Mouse (Mus musculus) gastrocnemius, adult 2 months (tissue): Measurements from ENCODE around the gene Aifm2. TPM values are rescaled to one million over a fixed set of nuclear protein-coding genes. Genes with fewer than 3 reads are reported as not detected.

ENCODE experiments used
- DNase-seq: peaks from one replicate; pipeline ENCODE4 v3.0.0; 2022
- H3K27ac ChIP-seq: fragments of 200-600 bp; 2 replicates; pipeline ENCODE4 v1.8.1; 2022; ENCODE audit warnings: mild to moderate bottlenecking
- H3K4me3 ChIP-seq: fragments of 200-600 bp; 2 replicates; pipeline ENCODE4 v1.8.1; 2022; ENCODE audit warnings: mild to moderate bottlenecking, moderate library complexity
- CTCF ChIP-seq: fragments of 200-600 bp; IDR thresholded peaks from 2 replicates; pipeline ENCODE4 v1.8.1; 2022; ENCODE audit warnings: antibody characterized with exemption, mild to moderate bottlenecking, moderate library complexity
- intact Hi-C: fragments of 180-260 bp; cut with DNase I; formaldehyde crosslinking; loops from one replicate; pipeline ENCODE4 v1.15.1; 2025
- total RNA-seq, 2 experiments: library from RNA; stranded (reverse); gene quantifications; 2 replicates each; pipeline ENCODE4 v1.2.3; 2021

The Aifm2 gene
- total RNA-seq, 2 experiments from 2014 or later = 13.9 to 19.7 TPM

DNA sequence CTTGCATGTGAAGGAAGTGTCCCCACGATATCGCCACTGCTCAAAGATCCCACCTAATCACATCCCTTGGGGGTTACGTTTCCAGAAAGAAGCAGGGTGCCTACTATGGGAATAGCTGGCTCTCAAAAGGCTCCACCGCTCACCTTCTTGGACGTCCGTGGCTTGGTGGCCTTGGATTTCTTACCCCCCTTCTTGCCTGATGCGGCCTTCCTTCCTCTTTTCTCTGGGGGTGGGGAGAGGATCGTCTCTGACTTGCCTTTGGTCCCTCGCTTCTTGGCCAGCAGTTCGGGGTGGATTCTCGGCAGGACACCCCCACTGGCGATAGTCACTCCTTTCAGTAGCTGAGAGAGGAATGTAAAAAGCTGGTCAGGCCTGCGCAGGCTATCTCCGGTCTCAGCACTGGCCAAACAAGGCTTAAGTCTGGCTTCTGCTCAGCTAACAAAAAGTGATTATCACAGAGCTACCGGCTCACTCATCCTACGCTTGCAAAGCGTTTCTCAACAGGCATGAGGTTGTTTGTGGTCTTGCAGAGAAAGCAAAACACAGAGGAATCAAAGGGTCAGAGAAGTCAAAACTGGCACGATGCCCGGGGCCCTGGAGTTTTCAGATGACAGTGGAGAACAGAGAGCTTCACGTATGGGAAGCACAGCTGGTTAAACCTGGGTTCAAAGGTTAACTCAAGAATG lies 36.6 kb downstream of the Aifm2 start:
- Histone ChIP-seq H3K27ac (no peak overlapping the region), H3K4me3 (no peak overlapping the region)
- no peak for DNase-seq
- intact Hi-C loops = no loop called here
- TF ChIP-seq CTCF = no peak

DNA sequence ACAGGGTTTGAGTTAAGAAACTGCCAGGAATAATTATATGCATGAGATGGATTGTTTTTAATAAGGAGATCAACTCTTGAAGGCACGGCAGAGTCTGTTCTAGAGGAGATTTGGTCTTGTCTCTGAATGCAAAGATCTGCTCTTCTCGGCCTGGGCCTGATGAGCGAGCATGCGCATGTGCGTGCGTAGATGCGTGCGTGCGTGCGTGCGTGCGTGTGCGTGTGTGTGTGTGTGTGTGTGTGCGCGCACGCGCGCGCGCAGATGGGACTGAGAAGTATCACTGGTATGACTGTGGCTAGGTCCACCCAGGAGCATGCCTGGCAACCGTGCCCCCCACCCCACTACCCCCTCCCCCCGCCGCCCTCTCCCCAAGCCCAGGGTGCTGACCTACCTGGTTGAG lies 38.0 kb downstream of the Aifm2 start:
- no peak for TF ChIP-seq CTCF
- Histone ChIP-seq H3K4me3 (no peak overlapping the region), H3K27ac (no peak overlapping the region)
- intact Hi-C loops = no loop called here
- no peak for DNase-seq

DNA sequence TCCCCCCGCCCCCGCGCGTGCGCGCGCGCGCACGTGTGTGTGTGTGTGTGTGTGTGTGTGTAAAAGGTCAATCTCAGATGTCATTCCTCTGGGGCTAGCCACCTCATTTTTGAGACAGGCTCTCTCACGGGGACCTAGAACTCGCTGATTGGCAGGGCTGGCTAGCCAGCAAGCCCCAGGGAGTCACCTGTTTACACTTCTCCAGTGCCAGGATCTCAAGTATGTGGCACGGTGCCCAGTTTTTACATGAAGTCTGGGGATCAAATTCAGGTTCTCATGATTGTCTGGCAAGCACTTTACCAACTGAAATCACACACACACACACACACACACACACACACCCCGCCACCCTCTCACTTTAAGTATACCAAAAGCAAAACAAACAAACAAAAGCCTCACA lies 42.0 kb downstream of the Aifm2 start:
- DNase-seq = peak; percentile 79
- intact Hi-C loops = no loop called here
- no peak for TF ChIP-seq CTCF
- H3K4me3 ChIP-seq = no peak overlapping the region
- H3K27ac ChIP-seq = no peak overlapping the region

DNA sequence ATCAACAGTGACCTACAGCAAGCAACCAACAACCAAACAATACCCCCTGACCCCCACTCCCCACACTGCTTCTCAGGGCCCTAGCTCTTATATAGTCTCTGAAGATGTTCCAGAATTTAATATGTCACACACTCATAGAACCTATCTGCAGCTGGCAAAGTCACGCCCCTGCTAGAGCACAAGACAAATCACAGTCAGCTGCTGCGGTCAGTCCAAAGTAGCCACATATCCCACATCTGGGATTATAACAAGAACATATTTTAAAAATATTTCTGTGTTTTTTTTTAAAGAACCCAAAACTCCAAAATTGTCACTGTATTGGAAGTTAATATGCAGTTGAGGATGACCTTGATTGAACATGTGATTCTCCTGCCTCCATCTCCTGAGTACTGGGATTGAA lies 43.8 kb downstream of the Aifm2 start:
- no peak for TF ChIP-seq CTCF
- Histone ChIP-seq H3K4me3 (no peak overlapping the region), H3K27ac (no peak overlapping the region)
- DNase-seq = no peak
- intact Hi-C loops = no loop called here

DNA sequence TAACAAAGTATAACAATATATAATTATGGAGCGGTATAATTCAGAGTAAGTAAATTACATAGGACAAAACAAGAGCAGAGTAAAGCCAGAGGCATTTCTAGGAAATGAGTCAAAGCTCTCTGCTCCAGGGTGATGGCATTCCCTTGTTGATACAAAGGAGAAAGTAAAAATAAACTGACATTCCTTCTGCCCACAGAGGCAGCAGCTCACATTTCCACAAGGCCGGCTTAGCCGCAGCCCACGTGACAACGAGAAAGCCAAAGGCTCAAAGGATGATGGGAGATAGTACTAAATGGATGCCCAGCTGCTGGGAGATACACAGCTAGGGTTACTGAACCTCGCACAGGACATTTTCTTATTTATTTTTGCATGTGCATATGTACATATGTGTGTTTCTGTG lies 44.8 kb downstream of the Aifm2 start:
- peak; percentile 50 for DNase-seq
- H3K27ac ChIP-seq = peak overlapping the region; percentile 61
- no peak overlapping the region for H3K4me3 ChIP-seq
- intact Hi-C loops = no loop called here
- TF ChIP-seq CTCF = no peak

DNA sequence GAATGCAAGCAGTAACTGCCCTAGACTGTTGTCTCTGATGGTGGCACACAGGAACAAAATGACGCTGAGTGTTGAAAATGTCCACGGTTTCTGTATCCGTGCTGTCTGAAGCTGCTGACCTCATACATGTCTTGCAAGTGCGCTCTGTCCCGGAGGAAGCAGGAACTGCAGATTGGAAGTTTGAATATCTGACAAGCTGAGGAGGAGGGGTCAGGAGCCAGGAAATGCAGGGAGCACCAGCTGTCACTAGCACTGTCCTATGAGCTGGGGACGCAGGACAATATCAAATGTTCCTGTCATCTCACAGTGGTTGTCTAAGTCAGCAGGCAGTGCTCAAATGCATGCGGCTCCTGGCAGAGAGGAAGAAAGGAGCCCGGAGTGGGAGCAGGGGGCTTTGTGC lies 49.6 kb downstream of the Aifm2 start:
- TF ChIP-seq CTCF = no peak
- intact Hi-C loops = no loop called here
- no peak for DNase-seq
- H3K27ac ChIP-seq = no peak overlapping the region
- H3K4me3 ChIP-seq = no peak overlapping the region

DNA sequence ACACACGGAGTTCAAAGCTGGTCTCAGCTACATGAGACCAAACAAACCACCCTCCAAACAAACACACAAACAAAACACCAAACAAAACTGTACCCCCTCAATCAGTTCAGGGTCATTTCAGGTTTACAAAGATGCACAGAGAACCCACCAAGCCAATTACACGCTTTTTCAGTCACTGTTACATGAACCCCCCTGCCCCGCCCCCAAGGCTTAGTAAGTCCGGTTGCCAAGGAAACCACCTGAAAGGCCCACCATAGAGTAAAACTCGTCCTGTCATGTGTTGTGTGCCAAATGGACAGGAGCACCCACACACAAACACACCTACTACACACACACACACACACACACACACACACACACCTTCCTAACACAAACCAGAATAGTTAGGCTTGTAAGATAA lies 50.5 kb downstream of the Aifm2 start:
- Histone ChIP-seq H3K27ac (no peak overlapping the region), H3K4me3 (no peak overlapping the region)
- intact Hi-C loops = no loop called here
- TF ChIP-seq CTCF = no peak
- DNase-seq = no peak

DNA sequence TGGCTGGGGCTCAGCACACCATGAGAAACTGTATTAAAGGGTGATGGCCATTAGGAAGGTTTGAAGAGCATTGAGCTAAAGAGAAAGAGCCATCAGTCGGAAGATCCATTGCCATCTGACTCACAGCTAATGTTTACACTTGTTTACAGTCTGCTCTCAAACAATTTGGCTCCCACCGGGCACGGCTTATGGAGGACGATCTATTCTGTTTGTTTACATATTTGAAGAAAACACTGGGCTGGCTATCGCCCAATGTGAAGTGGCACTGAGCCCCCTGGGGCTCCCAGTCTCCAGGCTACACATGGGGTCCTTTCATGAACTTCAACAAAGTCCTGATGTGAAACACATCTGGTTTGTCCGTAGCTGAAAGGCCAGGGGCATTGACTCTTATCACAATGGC lies 51.7 kb downstream of the Aifm2 start:
- no peak for DNase-seq
- TF ChIP-seq CTCF = no peak
- intact Hi-C loops = no loop called here
- no peak overlapping the region for H3K4me3 ChIP-seq
- H3K27ac ChIP-seq = no peak overlapping the region

DNA sequence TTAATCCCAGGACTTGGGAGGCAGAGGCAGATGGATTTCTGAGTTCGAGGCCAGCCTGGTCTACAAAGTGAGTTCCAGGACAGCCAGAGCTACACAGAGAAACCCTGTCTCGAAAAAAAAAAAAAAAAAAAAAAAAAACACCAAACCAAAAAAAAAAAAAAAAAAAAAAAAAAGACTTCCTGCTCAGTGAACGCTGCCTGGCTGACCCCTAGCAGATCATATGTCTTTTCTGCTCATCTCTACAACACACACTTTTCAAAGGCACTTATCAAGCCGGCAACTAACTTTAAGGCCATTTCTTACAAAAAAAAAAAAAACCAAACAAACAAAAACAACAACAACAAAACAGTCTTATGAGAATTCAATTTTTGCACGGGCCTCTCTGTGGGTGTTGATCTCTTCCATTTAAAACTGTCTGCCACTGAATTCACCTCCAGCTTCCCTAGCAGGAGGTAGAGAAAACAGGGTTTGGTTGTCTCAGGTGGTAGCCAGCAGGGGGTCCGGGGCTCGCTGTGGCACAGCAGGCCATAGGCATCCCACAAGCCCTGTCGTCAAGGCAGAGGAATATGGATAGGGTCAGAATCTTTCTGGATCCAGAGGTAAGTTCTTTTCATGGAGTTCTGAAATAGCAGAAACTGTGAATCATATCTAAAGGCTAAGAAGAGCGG lies 66.5 kb downstream of the Aifm2 start:
- no peak for TF ChIP-seq CTCF
- DNase-seq = no peak
- no peak overlapping the region for H3K4me3 ChIP-seq
- H3K27ac ChIP-seq = no peak overlapping the region
- intact Hi-C loops = no loop called here

DNA sequence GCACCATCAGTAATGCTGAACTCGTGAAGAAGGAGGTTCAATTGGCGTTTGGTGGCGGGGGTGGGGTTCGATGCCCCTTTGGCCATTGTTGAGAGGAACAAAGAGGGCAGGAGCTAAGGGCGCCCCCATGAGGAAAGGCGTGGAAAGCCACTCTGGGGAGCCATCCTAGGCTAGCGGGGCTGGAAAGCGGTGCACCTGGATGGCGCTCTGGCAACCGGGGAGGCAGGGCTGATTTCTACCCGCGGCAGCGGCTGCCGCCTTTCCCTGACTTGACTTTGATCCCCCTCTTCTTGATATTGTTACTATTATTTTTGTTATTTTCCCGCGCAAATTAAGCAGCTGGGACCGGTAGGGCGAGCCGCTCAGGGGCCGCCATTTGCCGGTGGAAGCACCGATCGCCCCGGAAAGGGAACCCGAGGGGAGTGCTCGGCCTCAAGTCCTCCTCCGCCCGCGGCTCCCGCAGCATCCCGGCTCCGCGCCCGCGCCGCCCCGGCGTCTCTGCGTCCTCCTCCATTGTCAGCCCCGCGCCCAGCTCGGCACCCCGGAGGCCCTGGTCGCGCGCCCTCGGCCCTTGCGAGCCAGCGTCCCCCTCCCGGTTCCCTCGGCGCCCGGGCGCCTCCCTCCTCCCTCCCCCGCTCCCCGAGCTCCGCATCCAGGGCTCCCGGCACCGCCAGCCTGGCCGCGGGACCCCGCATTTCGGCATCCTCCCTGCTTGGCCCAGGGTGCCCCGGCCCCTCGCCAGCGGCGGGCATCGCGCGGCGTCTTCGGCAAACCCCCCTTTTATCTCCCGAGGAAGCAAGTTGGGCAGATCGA lies 67.9 kb downstream of the Aifm2 start:
- DNase-seq = peak; percentile 49
- TF ChIP-seq CTCF = peak; percentile 53

DNA sequence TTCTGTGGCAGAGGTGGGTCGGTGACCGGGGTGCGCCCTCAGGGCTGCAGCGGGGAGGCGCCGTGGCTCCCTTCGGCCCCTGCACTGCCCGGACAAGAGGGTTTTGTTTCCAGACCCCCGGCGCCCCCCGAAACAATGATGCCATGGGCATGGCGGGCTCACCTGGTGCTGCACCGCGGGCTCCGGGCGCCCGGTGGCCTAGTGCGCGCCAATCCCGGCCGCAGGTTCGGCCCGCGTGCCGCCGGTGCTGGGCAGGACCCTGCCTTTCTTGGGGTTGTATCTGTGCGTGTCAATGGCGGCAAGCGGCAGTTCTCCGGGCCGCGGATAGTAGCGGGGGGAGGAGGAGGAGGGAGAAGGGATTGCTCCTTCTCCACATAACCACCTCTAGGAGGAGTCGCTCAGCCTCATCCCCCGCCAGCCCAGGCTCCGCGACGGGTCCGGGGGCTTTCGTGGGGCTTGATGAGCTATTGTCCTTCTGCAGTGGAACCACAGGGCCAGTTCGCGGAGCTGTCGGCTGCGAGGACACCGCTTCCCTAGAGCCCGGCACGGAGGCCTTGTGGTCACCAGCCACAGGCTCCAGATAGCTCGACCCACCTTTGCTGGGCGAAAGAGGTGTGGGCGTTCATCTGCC lies 68.7 kb downstream of the Aifm2 start, which contains the start of gene H2afy2:
TSS of gene H2afy2 (minus strand) at position 527 of the 631 bp plus-strand sequence.
- peak; percentile 50 for DNase-seq
- TF ChIP-seq CTCF = peak; percentile 36; the same call in 1 of the 2 replicates
- intact Hi-C loops = no loop called here
- H3K4me3 ChIP-seq = peak within 1 kb of the TSS; percentile 89
- H3K27ac ChIP-seq = peak within 1 kb of the TSS; percentile 72

More for the DNA sequence above, 67.9 kb downstream of the Aifm2 start:
- H3K27ac ChIP-seq = peak overlapping the region; percentile 72
- intact Hi-C loops = no loop called here
- peak overlapping the region; percentile 89 for H3K4me3 ChIP-seq

DNA sequence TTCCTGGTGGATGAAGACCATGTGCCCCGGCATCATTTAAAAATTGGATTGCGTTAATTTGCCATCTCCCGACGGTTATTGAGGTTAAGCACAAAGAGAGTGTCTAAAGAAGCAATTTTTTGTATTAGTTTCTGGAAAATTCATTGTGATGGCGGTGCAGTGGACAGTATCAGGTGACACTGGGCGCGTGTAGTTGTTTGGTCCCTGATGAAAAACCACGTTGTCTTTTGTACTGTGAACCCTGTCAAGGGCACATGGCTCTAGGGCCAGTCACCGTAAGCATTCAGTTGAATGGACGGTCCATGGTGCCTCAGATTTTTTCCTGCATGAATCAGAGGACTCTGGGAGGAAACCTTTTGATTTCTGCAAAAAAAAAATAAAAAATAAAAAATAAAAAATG lies 69.4 kb downstream of the Aifm2 start:
- Histone ChIP-seq H3K4me3 (peak overlapping the region; percentile 89), H3K27ac (no peak overlapping the region)
- no peak for DNase-seq
- intact Hi-C loops = no loop called here
- TF ChIP-seq CTCF = no peak
